Mouse (Mus musculus) urinary bladder, postnatal 10 days (tissue): ENCODE measurements around the gene Cebpg.

Experiments
- DNase-seq: peaks from one replicate; pipeline ENCODE4 v3.0.0; 2022; ENCODE audit warnings: low spot score

Cebpg gene

DNA sequence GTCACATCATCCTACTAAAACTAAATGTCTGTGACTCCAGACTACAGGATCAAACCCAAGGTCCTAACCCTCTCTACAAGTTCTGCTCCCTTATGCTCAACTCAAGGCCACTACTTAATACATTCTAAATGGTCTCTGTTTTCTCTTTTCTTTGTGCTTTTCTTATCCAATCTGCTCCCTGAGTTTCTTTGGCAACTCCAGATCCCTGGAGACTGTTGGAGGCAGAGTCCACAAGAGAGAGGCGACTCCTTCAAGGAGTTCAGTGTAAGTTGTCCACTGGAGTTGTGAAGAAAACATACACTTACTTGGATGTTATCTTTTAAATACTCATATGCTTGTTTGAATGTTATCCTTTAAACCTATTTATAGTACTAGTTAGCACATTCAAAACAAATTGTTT is 2.1 kb downstream of the Cebpg start:
- no peak for DNase-seq

GRCm38 (mm10) chr7:35053161-35053560 is 3.2 kb downstream of the Cebpg start:
- DNase-seq: no peak

GRCm38 (mm10) chr7:35050540-35050939 is 5.8 kb downstream of the Cebpg start:
- no peak for DNase-seq

GRCm38 (mm10) chr7:35046091-35046490 is 10.3 kb downstream of the Cebpg start:
- no peak for DNase-seq

DNA sequence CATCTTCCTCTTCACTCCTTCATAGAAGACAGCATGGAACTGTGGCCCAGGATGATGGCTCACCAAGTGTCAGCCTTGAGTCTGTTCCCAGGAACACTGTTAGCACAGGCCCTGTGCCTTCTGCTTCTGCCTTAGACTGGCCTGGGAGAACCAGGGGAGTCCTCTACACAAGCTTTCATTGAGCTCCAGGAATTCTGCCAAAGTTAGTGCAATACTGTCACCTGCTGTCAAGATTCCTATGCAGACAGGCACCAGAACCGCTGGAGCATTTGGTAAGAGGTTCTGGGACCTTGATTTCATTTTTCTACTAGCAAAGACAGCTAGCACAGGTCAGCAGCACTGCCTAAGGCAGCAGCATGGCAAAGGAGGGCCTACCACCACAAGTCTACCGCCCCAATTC is 11.7 kb downstream of the Cebpg start:
- no peak for DNase-seq

DNA sequence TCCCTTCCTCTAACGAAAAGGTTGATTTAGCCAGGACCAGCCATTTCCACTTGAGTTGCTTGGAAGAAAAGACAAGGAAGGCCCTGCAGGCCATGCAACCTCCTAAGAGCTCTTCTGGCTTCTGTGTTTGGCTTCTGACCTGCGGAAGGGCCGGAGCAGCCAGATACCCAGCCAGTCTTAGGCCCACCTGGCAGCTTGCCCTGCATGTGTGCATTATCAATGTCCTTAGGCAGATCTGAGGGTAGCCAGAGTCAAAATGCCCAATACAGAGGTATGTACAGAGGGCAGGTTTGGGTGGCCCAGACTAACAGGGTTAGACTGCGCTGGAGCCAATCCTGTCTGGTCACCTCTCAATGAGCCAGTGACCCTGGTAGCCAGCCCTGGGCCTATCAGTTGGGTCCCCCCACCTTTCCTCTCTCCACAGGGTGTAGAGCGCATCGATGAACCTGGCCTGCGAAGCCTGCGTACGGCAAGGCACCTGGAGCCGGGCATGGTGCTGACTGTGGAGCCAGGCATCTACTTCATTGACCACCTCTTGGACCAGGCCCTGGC is 13.0 kb downstream of the Cebpg start:
- DNase-seq: no peak

DNA sequence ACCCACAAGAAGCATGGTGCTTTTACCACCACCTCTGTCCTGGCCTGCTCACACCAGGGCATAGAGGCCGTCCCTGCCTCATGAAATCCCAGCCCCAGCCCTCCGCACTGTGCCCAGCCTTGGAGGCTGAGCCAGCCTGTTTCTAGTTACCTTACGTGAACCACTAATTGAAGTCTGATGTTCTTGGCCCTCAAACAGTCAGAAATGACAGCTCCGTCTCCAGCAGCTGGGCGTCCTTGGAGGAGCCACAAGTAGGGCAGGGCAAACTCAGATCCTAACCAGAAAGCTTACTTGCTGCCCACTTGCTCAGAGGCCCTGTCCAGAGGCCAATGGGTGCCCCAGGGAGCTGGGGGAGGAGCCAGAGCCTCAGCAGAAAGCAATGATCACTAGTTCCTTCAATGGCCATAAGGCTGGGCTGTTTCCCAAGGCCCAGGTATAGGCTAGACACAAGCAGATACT is 13.6 kb downstream of the Cebpg start:
- DNase-seq: no peak

GRCm38 (mm10) chr7:35042209-35042554 is 14.2 kb downstream of the Cebpg start:
- DNase-seq: no peak

DNA sequence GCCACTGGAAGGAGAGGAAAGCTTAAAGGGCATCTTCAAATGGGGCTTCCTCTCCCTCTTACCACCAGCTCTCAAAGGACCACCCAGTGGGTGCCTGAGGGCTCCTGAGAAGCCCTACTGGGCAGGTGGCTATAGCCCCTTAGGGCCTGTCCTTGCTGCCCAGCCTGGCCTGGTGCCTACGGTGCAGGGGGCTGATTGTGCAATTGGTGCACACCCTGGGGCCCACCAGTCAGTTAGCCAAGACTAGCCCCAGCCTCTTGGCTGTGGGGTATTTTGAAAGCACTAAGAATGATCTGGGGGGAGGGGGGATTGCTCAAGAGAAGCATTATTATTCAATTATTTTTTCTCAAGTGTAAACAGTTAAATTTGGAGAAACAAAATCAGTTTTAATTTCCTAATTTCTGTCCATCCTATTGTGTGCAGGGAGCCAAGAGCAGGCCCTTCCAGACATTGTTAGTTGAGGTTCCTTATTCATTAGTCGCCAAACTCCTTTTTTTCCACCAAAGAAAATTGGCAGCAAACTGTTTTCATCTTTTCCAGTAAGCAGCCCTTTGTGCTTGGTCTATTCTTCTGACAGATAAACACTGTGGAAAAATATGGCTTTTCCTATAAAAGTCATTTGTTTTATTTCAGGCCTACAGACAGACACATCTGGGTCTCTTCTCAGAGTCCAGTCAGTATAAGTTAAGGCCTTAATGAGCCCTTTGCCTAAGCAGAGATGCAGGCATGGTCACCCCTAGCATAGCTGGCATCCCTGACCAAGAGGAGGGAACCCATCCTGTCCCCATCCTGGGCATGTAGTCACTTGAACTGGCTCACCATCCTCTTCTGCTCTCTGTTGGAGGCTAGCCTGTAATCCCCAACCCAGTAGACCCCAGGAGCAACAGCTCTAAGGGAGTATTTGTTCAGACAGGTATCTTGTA is 14.8 kb downstream of the Cebpg start:
- no peak for DNase-seq

DNA sequence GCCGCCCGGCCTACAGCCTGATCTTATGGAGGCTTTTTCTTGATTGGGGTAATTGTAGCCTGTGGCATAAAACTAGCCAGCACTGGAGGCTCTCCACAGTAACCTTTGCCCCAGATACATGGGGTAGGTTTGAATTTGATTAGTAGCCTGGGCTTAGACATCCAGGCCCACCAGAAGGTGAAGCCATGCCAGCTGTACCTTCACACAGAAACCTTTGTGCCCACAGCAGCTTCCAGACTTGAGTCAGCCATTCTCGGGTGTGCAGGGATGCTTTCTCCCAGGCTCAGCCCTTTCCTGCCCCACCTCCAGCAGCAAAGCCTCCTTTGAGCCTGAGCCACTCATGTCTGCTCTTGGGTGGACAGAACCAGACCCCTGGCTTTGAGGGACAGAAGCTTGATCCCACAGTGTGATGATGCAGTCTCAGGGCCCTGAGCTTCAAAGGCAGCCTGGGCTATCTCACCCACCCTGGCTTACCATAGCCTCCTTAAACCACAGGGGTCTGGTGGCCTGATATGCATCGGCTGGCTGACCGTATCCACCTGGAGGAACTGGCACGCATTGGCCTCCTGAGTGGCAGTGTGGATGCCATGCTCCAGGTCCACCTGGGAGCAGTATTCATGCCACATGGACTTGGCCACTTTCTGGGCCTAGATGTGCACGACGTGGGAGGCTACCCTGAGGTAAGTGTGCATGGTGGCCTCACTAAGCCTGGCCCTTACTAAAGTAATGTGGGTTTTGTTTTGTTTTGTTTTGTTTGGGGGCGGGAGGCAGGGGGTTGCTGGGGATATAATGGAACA is 16.0 kb downstream of the Cebpg start:
- DNase-seq: no peak

- DNase-seq: no peak
Measured at GRCm38 (mm10) chr7:35037408-35037807, 19.0 kb downstream of the Cebpg start.

- no peak for DNase-seq
Measured at GRCm38 (mm10) chr7:35036266-35036731, 20.1 kb downstream of the Cebpg start.

- DNase-seq: no peak
Measured at GRCm38 (mm10) chr7:35035565-35035964, 20.8 kb downstream of the Cebpg start.

DNA sequence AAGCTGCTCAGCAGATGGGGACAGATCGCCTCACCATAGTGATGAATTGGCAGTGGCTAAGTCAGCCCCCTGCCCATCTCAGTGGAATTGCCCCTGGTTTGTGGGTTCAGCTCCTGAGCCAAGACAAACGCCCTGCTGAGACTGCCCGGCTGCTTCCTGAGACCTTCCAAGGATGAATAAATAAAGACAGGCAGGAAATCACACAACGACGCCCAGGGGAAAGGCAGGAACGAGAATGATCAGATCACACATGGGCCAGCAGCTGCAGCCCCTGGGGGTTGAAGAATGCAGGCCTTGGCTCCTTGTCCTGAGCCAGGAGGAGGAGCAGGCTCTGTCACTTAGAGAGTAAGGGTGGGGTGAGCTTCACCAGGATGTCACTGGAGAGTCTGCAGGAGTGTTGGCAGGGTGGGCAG is 21.2 kb downstream of the Cebpg start:
- DNase-seq: no peak

DNA sequence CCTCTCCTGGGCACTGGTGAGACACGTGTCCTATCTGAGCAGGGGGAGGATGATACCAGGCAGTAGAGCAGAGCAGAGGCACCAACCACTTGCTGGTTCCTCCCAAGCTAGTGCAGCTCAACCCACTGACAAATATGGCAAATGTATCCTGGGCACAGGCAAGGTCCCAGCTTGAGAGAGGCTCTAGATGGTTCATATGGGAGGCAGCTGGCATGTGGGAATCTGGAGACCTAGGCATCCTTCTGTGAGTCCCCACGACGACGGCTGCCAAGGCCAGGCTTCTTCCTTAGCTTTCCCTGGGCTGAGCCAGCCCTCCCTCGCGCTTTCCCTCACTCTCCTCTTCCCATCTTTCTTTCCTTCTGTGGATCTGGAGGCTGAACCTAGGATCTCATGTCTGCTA is 25.8 kb downstream of the Cebpg start:
- DNase-seq: no peak

- no peak for DNase-seq
Measured at GRCm38 (mm10) chr7:35029648-35030047, 26.7 kb downstream of the Cebpg start.

DNA sequence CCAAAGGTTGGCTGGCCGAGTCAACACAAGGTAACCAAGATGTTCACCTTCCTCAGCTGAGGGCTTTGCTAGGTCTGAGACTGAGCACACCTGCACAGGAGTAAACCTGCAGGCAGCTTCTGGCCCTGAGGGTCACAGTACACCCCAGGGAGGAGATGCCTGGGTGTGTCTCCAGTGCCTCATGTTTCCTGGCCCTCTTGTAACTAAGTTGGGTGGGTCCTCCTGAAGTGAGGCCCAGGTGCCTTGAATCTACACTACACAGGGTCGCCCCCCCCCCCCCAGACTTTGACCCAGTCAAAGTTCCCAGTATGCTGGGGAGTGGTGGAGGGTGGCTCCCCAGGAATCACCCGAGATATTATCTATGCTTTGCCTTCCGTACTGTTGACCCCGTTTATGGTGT is 27.1 kb downstream of the Cebpg start:
- no peak for DNase-seq

GRCm38 (mm10) chr7:35028559-35028958 is 27.8 kb downstream of the Cebpg start:
- DNase-seq: no peak

GRCm38 (mm10) chr7:35027801-35028420 is 28.5 kb downstream of the Cebpg start:
- DNase-seq: no peak

DNA sequence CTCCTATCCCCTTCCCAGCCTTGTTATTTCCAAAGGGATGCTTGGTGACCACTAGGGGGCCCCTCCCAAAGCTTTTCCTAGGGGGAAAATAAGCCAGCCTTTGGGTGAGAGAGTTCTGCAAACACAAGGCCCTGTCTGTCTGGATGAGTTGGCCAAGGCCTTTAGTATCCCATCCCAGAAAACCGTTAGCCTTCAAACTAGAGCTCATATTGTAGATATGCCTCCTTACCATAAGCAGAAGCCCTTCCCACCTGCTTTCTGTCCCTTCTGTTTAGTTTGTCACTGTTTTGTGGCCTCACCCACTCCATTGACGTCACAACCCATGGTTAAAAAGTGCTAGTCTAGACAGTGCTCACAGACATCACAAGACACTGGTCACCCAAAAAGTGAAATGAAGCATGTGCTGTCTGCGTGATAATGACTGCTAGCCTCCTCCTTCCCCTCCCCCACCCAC is 29.5 kb downstream of the Cebpg start:
- DNase-seq: no peak

- DNase-seq: no peak
Measured at GRCm38 (mm10) chr7:35026276-35026630, 30.1 kb downstream of the Cebpg start.
